Mouse (Mus musculus): Measurements from ENCODE around the gene Etv6.

- TF ChIP-seq CTCF (IDR thresholded peaks at IDR 0.05; ENCODE audit: control insufficient read depth, insufficient read depth, insufficient replicate concordance, low read depth, low read length) (no peak), POLR2A (IDR thresholded peaks at IDR 0.05; ENCODE audit: control insufficient read depth, low read depth, low read length) (no peak)
Measured at GRCm38 (mm10) chr6:134058451-134058850, 23.0 kb downstream of the Etv6 start.

All from testis, adult 2 months (tissue).